Mouse (Mus musculus): ENCODE results near the gene Exoc5. TPM values are rescaled to one million over a fixed set of nuclear protein-coding genes. Genes with fewer than 3 reads are reported as not detected.

Exoc5 gene
- polyA plus RNA-seq, 1 experiment from 2014 or later: 54.9 TPM

DNA sequence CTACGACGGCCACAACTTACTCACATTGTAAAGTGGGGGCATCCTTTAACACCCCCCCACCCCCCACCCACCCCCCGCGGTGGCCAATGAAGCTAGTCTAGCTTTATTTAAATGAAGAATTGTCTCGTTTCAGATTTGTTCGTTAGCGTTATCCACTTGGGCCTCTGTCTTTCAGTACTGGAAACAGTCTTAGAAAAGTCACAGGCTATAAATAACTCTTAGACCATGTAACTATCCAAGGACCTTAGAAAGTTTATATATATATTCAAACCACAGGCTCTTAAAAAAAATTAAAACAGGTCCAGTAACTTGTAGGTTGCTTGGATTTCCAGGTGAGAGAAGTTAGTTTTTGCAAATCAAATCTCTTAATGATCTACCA, 75.3 kb downstream of the Exoc5 start:
- 0 out of 2 replicates have a peak overlapping the region, but pooled peaks have one; percentile 31 for H3K27ac ChIP-seq
- DNase-seq (ENCODE audit: low spot score): no peak
- peaks cover 4% of the 10 kb centered on the region; the same call in 1 of the 2 replicates for H3K4me1 ChIP-seq
- H3K4me3 ChIP-seq: peak overlapping the region; percentile 33
- 0 out of 2 replicates have a peak, but pooled peaks cover 6% of the 10 kb centered on the region for H3K27me3 ChIP-seq (ENCODE audit: low read depth, poor library complexity, severe bottlenecking)
- H3K36me3 ChIP-seq: no peaks in the 10 kb centered on the region
- H3K9me3 ChIP-seq (replicated peaks): no peaks in the 10 kb centered on the region
- WGBS: 6% methylated on average over 7 of the region's 7 CpGs

DNA sequence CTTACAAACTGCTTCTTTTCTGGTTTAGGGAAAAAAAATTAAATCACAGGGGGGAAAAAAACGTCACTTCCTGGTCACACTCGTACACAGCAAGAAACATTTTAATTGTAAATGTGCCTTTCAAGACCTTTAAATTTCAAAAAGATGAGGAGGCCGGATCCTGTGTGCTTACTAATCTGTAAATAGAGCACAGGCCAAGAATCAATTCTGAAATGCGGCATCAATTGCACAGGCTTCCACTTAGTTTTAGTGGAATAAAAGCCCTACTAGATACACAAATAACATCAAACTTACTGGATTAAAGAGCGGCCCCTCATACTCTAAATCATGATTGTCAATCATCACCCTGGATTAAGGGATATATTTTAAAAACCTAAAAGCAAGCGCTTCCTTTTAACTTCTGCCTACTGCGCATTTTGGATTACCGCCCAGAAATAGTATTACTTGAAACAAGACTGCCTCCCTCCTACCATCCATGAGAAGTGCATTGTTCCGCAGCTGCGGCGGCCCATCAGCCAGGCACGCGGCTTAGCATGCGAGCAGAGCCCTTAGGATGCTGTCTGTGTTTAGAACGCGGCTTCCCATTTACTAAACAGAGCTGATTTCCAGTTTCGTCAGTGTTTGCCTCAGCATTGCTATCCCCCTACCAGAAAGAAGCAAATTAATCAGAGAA, 75.8 kb downstream of the Exoc5 start:
- DNase-seq (ENCODE audit: low spot score): peak; percentile 62
- Histone ChIP-seq H3K36me3 (no peaks in the 10 kb centered on the region), H3K4me1 (peaks cover 4% of the 10 kb centered on the region; the same call in 1 of the 2 replicates), H3K4me3 (peak overlapping the region; percentile 33), H3K9me3 (replicated peaks) (no peaks in the 10 kb centered on the region), H3K27me3 (ENCODE audit: low read depth, poor library complexity, severe bottlenecking) (0 out of 2 replicates have a peak, but pooled peaks cover 6% of the 10 kb centered on the region), H3K27ac (0 out of 2 replicates have a peak overlapping the region, but pooled peaks have one; percentile 31)
- 23% methylated on average over 17 of the region's 17 CpGs for WGBS

DNA sequence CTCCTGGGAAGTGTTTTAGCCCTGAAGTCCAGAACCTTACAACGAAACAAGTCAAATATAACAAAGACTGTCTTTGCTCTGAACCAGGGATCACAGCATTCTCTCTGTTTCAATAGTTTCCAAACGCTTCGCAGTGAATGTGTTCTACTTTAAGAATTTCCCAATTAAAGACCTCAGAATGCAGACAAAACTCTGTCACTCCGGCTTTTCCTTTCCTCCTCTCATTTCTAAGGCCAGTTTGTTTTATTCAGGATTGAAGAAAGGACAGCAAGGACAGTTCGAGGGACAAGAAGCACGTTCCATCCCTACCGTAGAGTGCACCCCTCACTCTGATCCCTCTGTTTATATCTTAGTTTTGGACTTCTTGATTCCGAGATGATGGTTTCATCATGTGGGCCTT, 76.6 kb downstream of the Exoc5 start:
- H3K4me1 ChIP-seq: peaks cover 4% of the 10 kb centered on the region; the same call in 1 of the 2 replicates
- DNase-seq (ENCODE audit: low spot score): no peak
- no peak overlapping the region for H3K27ac ChIP-seq
- H3K4me3 ChIP-seq: no peak overlapping the region
- 92% methylated on average over 8 of the region's 8 CpGs for WGBS
- H3K36me3 ChIP-seq: no peaks in the 10 kb centered on the region
- H3K9me3 ChIP-seq (replicated peaks): no peaks in the 10 kb centered on the region
- 0 out of 2 replicates have a peak, but pooled peaks cover 6% of the 10 kb centered on the region for H3K27me3 ChIP-seq (ENCODE audit: low read depth, poor library complexity, severe bottlenecking)

DNA sequence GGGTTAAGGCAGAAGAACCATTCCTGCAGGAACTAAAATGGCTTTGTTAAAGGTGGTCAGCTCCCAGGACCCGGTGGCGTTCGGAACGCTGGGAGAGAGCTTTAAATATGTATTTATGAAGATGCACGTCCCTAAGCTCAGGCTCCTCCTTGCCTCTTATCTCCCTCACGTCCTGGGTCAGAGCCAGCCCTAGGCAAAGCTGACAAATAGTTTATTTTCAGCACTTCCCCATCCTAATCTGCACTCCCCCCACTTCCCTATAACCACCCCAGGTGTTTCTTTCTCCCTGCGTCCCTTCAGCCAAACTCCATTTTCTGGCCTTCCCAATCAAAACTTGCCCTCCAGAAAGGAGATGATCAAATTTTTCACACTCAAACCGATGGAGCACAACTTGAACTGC, 80.2 kb downstream of the Exoc5 start:
- Histone ChIP-seq H3K9me3 (replicated peaks) (no peaks in the 10 kb centered on the region), H3K4me1 (peaks cover 4% of the 10 kb centered on the region; the same call in 1 of the 2 replicates), H3K27me3 (ENCODE audit: low read depth, poor library complexity, severe bottlenecking) (0 out of 2 replicates have a peak, but pooled peaks cover 6% of the 10 kb centered on the region), H3K27ac (no peak overlapping the region), H3K4me3 (no peak overlapping the region), H3K36me3 (no peaks in the 10 kb centered on the region)
- 75% methylated on average over 8 of the region's 8 CpGs for WGBS
- no peak for DNase-seq (ENCODE audit: low spot score)

DNA sequence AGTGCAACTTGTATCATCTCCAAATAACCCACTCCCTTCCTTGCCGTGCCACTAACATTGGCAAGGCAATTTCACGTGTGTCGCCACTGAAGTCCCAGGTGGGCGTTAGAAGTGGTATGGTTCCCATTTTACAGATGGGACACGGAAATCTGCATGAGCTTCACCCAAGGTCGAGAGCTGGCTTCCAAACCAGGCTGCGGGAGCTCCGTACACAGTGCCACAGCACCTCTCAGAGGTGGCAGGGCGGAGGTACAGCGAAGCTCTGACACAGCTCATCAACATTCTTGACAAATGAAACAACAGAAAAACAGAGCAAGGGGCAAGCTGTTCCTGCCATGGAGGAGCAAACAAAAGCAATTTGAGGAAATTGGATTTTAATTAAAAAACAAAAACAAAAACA, 80.8 kb downstream of the Exoc5 start:
- 0 out of 2 replicates have a peak, but pooled peaks cover 6% of the 10 kb centered on the region for H3K27me3 ChIP-seq (ENCODE audit: low read depth, poor library complexity, severe bottlenecking)
- no peak overlapping the region for H3K4me3 ChIP-seq
- no peak overlapping the region for H3K27ac ChIP-seq
- H3K4me1 ChIP-seq: peaks cover under 1% of the 10 kb centered on the region; the same call in 1 of the 2 replicates
- WGBS: 44% methylated on average over 10 of the region's 10 CpGs
- H3K36me3 ChIP-seq: no peaks in the 10 kb centered on the region
- no peaks in the 10 kb centered on the region for H3K9me3 ChIP-seq (replicated peaks)
- no peak for DNase-seq (ENCODE audit: low spot score)

DNA sequence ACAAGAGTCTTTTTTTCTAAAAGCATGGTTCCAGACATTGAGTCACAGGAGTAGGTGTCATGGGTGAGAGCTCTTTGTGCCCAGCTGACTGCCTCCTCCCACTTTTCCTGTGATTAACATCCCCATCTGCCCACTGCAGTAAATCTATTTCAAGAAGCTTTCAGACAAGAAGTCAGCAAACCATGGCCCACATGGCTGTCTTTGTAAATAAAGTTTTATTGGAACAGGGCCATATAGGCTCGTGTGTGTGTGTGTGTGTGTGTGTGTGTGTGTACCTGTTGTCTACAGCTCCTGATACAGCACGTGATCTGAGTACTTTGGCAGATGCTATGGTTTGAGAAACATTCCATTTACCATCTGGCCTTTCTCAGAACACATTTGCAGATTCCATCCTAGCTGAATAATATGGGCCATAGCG, 87.5 kb downstream of the Exoc5 start:
- no peaks in the 10 kb centered on the region for H3K27me3 ChIP-seq (ENCODE audit: low read depth, poor library complexity, severe bottlenecking)
- H3K4me1 ChIP-seq: no peaks in the 10 kb centered on the region
- WGBS: 77% methylated on average over 3 of the region's 3 CpGs
- H3K36me3 ChIP-seq: no peaks in the 10 kb centered on the region
- H3K4me3 ChIP-seq: no peak overlapping the region
- no peak for DNase-seq (ENCODE audit: low spot score)
- no peaks in the 10 kb centered on the region for H3K9me3 ChIP-seq (replicated peaks)
- no peak overlapping the region for H3K27ac ChIP-seq

DNA sequence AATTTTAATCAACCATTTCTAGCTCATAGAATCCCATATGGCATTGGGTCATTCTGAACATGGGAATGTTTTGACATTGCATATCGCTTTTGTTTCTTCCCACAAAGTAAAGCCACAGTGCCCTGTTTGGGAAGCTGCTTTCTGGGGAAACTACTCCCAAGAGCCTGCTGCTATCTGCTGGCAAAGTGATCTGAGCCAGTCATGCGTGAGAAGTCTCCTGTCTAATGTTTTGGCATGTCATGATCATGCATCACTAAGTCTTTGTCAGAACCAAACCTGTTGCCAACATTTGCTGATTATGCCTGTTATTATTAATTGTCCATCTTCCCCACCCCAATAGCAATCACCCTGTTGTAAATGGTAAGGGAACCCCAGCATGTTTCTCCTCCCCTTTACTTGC, 94.9 kb downstream of the Exoc5 start:
- DNase-seq (ENCODE audit: low spot score): no peak
- Histone ChIP-seq H3K36me3 (no peaks in the 10 kb centered on the region), H3K27me3 (ENCODE audit: low read depth, poor library complexity, severe bottlenecking) (no peaks in the 10 kb centered on the region), H3K4me3 (no peak overlapping the region), H3K4me1 (no peaks in the 10 kb centered on the region), H3K27ac (no peak overlapping the region), H3K9me3 (replicated peaks) (no peaks in the 10 kb centered on the region)
- 93% methylated on average over 2 of the region's 2 CpGs for WGBS

DNA sequence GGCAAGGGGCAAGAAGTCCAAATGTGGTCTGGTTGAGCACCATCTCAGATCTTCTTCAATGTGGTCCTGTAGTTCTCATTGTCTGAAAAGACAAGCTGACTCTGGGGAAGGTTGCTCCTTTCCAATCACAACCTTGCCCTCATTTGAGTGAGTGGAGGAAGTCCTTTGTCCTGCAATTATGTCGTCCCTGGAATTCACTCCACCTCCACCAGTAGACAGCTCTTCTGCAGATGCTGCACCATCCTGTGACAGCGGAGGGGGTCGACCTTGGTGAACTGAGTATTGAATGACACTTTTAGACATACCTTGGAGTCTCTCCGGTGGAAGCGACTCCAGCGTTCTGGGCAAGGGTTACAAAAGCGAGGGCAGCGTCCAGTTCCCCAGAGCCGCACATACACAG, 97.8 kb downstream of the Exoc5 start:
- WGBS: 87% methylated on average over 9 of the region's 9 CpGs
- Histone ChIP-seq H3K9me3 (replicated peaks) (no peaks in the 10 kb centered on the region), H3K4me1 (no peaks in the 10 kb centered on the region)

More for the DNA sequence above, 97.8 kb downstream of the Exoc5 start:
- Histone ChIP-seq H3K36me3 (no peaks in the 10 kb centered on the region), H3K4me3 (no peak overlapping the region), H3K27ac (no peak overlapping the region), H3K27me3 (ENCODE audit: low read depth, poor library complexity, severe bottlenecking) (no peaks in the 10 kb centered on the region)
- DNase-seq (ENCODE audit: low spot score): no peak

Other genes with a start within 250 kb of the Exoc5 start
- 23.0 and 25.5 TPM in 2 replicates for gene Ap5m1, start 556 bp downstream of the Exoc5 start, polyA plus RNA-seq (2016; fragmentation: Nextera tagmentation; extraction: Ambion mirVana)
- gene Naa30, start 105.6 kb upstream of the Exoc5 start, polyA plus RNA-seq (2016; fragmentation: Nextera tagmentation; extraction: Ambion mirVana): 9.8 and 10.7 TPM in 2 replicates
- gene ccdc198, start 178.8 kb upstream of the Exoc5 start, polyA plus RNA-seq (2016; fragmentation: Nextera tagmentation; extraction: Ambion mirVana): 0.19 and 0.20 TPM in 2 replicates

All from limb, embryonic 10.5 days (tissue).